Mouse (Mus musculus): ENCODE measurements around the gene Amigo2.

DNA sequence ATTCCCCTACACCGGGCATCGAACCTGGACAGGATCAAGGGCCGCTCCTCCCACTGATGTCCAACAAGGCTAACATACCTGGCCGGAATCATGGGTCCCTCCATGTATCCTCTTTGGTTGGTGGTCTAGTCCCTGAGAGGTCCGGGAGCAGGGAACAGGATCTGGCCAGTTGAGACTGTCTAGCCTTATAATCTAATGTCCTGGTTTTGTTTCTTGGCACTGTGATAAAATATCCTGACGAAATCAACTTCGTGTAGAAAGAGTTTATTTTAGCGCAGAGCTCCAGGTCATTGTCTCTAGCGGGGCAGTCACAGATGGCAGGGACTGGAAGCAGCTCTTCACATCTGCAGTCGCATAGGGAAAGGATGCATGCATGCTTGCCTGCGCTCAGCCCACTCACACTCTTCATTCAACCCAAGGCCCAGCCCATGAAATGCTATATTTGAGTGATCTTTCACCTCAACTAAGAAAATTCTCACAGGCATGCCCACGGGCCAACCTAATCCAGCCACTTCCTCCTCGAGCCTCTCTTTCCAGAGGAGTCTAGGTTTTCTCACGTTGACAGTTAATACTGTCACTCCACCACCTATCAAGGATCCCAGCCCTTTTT is 19.3 kb upstream of the Amigo2 start:
- TF ChIP-seq POLR2A (IDR thresholded peaks at IDR 0.05; ENCODE audit: low read depth, low read length) = no peak
- no peak for TF ChIP-seq CTCF (IDR thresholded peaks at IDR 0.05; ENCODE audit: borderline replicate concordance, insufficient read depth, low read length)
